Mouse (Mus musculus): ENCODE results near the gene Ccdc34. TPM values are rescaled to one million over a fixed set of nuclear protein-coding genes. Genes with fewer than 3 reads are reported as not detected.

Gene Ccdc34
- 14.2 and 18.2 TPM in 2 replicates for polyA plus RNA-seq (2015; fragmentation: Nextera tagmentation; extraction: Ambion mirVana)

GRCm38 (mm10) chr2:110017616-110018505 is at the start of gene Ccdc34:
TSS of gene Ccdc34 (plus strand) at chr2:110017817.

Other genes with a start within 250 kb of the Ccdc34 start
- 26.5 and 30.2 TPM in 2 replicates for gene Lin7c, start 127.0 kb upstream of the Ccdc34 start, polyA plus RNA-seq (2015; fragmentation: Nextera tagmentation; extraction: Ambion mirVana)
- gene Lgr4, start 100.2 kb upstream of the Ccdc34 start, polyA plus RNA-seq (2015; fragmentation: Nextera tagmentation; extraction: Ambion mirVana), result 7.6 and 9.4 TPM in 2 replicates

Measured in skeletal muscle tissue, postnatal 0 days (tissue).